Mouse (Mus musculus) intestine, embryonic 16.5 days (tissue): ENCODE measurements around the gene Hspa14. TPM values are rescaled to one million over a fixed set of nuclear protein-coding genes. Genes with fewer than 3 reads are reported as not detected.

Experiments
- ATAC-seq: fragments of 200-750 bp; cut with Nextera tagmentation; 2 replicates; pipeline ENCODE4 v1.8.0; 2017; ENCODE audit warnings: moderate TSS enrichment, moderate library complexity
- H3K27ac ChIP-seq: fragments of 300-500 bp; sonication (generic); 2 replicates; pipeline ENCODE4 v1.5.1; 2014; ENCODE audit warnings: mild to moderate bottlenecking, low read length
- H3K27me3 ChIP-seq: fragments of 300-500 bp; sonication (generic); replicated peaks from 2 replicates; pipeline ENCODE4 v1.6.1; 2014; ENCODE audit warnings: low read length, control low read depth, mixed read lengths; ENCODE audit not compliant: control insufficient read depth, insufficient read depth
- H3K36me3 ChIP-seq: fragments of 300-500 bp; sonication (generic); 2 replicates; pipeline ENCODE4 v1.6.1; 2014; ENCODE audit warnings: low read length, control low read depth; ENCODE audit not compliant: control insufficient read depth, insufficient read depth
- H3K4me1 ChIP-seq: fragments of 300-500 bp; sonication (generic); 2 replicates; pipeline ENCODE4 v1.6.1; 2014; ENCODE audit warnings: low read length, control low read depth, mixed read lengths; ENCODE audit not compliant: control insufficient read depth, insufficient read depth
- H3K4me2 ChIP-seq: fragments of 300-500 bp; sonication (generic); 2 replicates; pipeline ENCODE4 v1.6.1; 2014; ENCODE audit warnings: low read depth, low read length, control low read depth
- H3K4me3 ChIP-seq: fragments of 300-500 bp; sonication (generic); 2 replicates; pipeline ENCODE4 v1.5.1; 2014; ENCODE audit warnings: mild to moderate bottlenecking, low read length
- H3K9ac ChIP-seq: fragments of 300-500 bp; sonication (generic); 2 replicates; pipeline ENCODE4 v1.6.1; 2014; ENCODE audit warnings: low read depth, low read length
- H3K9me3 ChIP-seq: fragments of 300-500 bp; sonication (generic); 2 replicates; pipeline ENCODE4 v1.6.1; 2016; ENCODE audit warnings: low read length, control low read depth; ENCODE audit not compliant: control insufficient read depth
- WGBS: fragments of 180-500 bp; shearing (Covaris S2); extraction: QIAGEN DNeasy Blood & Tissue Kit; methylation state at CpG from one replicate; pipeline ENCODE4 v1.1.7; 2014; 5-methylcytosine and 5-hydroxymethylcytosine counted together
- polyA plus RNA-seq: library from polyadenylated mRNA; unstranded; fragments of >200 nt; fragmentation: Nextera tagmentation; extraction: Ambion mirVana; gene quantifications from 2 replicates; pipeline ENCODE4 v1.2.1, GENCODE M21; 2015

The Hspa14 gene
- polyA plus RNA-seq: 85.3 and 96.4 TPM in 2 replicates

DNA sequence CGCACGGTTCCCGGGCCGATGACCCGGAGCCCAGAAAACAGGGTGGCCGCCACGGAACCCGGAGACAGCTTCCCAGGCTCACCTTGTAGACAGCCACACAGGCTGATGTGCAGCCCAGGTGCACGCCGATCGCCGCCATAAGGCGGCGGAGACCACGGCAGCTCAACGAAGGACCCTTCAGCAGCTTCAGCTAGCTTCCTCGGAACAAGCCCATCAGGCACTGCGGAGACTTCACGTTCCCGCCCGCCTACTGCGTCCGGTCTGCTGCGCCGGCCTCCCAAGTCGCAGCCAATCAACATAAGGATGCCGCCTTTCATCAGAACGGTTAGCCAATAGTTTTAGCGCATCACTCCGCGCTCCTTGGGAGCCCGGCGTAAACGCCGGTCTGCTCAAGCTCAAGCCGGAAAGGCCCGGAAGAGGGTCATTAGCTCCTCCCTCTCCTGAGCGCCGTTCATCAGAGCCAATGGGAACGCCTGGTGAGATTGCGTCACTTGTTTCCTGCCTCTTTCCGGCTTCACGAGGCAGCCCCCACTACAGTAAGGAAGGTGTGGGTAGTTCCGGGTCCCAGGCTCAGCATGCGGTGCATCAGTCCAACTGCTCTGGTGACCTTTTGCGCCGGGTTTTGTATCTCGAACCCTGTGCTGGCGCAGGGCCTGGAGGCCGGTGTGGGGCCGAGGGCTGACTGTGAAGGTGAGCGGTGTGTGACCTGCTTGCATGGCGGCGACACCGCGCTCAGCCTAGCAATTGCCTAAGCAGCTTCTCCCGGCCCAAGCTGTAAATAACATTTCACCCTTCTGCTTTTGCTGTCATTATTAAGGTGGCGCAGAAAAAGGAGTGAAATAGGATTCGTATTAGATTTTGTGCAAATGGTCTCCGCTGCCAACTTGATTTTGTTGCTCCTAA lies at the start of gene Hspa14, which contains the start of the genes Gm45902 and Cdnf:
Gene Hspa14, minus strand, starts transcription at position 263 of the 903 bp plus-strand sequence.
Gene Gm45902, minus strand, starts transcription at position 239 of the 903 bp plus-strand sequence.
Gene Cdnf, plus strand, starts transcription at position 479 of the 903 bp plus-strand sequence.
- H3K4me1 ChIP-seq: peaks cover 12% of the 10 kb centered on the region
- peak within 1 kb of the TSS; percentile 80 for H3K27ac ChIP-seq
- H3K36me3 ChIP-seq: peaks cover 10% of the 10 kb centered on the region; the same call in 1 of the 2 replicates
- H3K9me3 ChIP-seq: no peaks in the 10 kb centered on the region
- peak within 1 kb of the TSS; percentile 82 for H3K4me3 ChIP-seq
- no peaks in the 10 kb centered on the region for H3K27me3 ChIP-seq
- H3K9ac ChIP-seq: peak within 1 kb of the TSS; percentile 87
- ATAC-seq: peak; percentile 100
- H3K4me2 ChIP-seq: peak within 1 kb of the TSS; percentile 81
- WGBS: under 1% methylated on average over 60 of the region's 60 CpGs

DNA sequence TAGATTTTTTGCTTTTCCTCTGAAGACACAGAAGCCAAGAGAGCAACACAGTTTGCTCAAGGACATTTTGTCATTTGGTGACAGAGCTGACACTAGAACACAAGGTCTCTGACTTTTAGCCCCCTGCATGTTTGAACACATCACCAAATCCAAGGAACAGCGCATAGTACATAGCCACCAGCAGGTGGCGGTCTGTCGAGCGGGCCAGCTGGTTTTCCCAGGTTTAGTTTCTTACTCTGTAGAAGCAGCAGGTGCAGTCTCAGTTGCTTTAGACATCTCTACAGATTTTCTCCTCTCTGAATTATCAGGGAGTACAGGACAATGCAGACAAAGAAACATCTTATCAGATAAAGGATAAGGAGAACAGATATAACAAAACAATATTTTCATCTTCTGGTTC lies 34.0 kb upstream of the Hspa14 start:
- no peak overlapping the region for H3K27ac ChIP-seq
- no peak overlapping the region for H3K4me2 ChIP-seq
- H3K27me3 ChIP-seq: no peaks in the 10 kb centered on the region
- ATAC-seq: peak; percentile 59; the same call in 1 of the 2 replicates
- no peaks in the 10 kb centered on the region for H3K36me3 ChIP-seq
- no peaks in the 10 kb centered on the region for H3K9me3 ChIP-seq
- peaks cover 5% of the 10 kb centered on the region; the same call in 1 of the 2 replicates for H3K4me1 ChIP-seq
- WGBS: 4% methylated on average over 4 of the region's 4 CpGs
- no peak overlapping the region for H3K9ac ChIP-seq
- no peak overlapping the region for H3K4me3 ChIP-seq

DNA sequence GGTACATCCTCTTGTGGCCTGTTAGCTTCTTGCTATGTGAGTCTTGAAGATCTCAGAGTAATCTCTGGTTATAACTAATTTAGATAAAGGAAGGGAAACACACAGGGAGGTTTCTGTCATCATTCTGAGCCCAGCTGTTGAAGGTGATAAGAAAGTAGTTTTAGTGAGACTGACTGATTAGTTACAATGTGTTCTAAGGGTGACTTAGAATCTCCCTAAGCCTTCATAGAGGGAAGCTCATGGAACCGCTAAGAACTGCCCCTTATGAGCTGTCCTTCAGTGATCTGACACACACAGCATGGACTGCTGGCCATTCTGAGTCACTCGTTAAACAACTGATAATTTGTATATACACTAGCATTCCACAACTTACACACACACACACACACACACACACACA lies 33.4 kb upstream of the Hspa14 start:
- Histone ChIP-seq H3K9ac (no peak overlapping the region), H3K27me3 (no peaks in the 10 kb centered on the region), H3K27ac (no peak overlapping the region), H3K4me2 (no peak overlapping the region), H3K9me3 (no peaks in the 10 kb centered on the region), H3K4me3 (no peak overlapping the region), H3K36me3 (no peaks in the 10 kb centered on the region), H3K4me1 (peaks cover 5% of the 10 kb centered on the region; the same call in 1 of the 2 replicates)
- whole genome bisulfite sequencing: 67% methylated on average over 2 of the region's 2 CpGs
- no peak for ATAC-seq

DNA sequence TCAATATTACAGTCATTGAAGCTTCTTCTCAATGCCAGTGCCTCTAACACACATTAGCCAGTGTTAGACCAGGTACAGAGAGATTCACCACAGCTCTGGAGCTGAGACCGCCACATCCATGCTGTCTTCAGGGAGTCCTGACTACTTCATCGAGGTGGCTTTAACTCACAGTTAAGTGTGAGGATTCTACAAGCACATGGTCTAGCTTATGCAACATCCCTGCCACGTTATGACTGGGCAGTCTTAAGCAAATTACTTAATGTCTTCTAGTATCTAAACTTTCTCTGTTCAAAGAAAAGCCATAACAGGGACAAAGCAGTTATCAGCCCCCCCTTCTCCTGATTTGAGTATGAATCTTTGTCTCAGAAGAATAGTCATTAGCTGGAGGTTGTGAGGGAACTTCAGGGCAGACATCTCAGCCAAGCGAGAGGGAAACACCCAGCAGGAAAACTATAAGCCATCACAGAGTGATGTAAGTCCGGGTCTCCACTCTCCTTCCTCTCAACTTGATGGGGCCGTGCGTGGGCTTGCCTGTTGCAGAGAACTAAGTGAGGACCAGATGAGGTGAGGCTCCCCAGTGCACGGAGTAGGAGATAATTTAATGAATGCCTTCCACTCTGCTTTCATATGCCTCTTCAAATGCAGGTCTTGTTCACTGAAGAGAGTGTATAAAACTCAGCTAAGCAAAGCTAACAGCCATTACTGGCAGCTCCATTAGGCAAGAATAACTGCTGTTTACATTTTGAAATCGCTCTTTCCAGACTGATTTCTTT lies 28.9 kb upstream of the Hspa14 start:
- Histone ChIP-seq H3K9me3 (no peaks in the 10 kb centered on the region), H3K27me3 (no peaks in the 10 kb centered on the region), H3K27ac (peak overlapping the region; percentile 41; the same call in 1 of the 2 replicates), H3K4me2 (no peak overlapping the region), H3K36me3 (no peaks in the 10 kb centered on the region), H3K9ac (no peak overlapping the region), H3K4me3 (no peak overlapping the region), H3K4me1 (peaks cover 5% of the 10 kb centered on the region; the same call in 1 of the 2 replicates)
- no peak for ATAC-seq
- 49% methylated on average over 9 of the region's 9 CpGs for WGBS

DNA sequence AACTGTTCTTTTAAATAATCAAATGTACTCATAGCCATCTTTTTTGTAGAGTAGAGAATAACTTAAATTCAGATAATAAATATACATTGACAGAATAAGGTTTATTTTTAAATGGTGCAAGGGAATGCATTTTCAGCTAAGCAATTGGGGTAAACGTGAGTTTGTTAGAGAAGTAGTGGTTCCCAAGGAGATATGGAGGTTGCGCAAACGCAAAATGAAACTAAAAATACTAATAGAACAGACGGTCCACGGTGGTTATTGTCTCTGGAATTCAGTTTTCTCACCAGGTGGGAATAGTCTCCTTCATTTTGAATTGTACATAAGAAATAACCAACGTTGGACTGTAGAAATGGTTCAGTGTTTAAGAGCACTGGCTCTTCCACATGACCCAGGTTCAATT lies 13.7 kb upstream of the Hspa14 start:
- H3K4me3 ChIP-seq: no peak overlapping the region
- no peak overlapping the region for H3K4me2 ChIP-seq
- H3K36me3 ChIP-seq: no peaks in the 10 kb centered on the region
- no peak for ATAC-seq
- no peak overlapping the region for H3K9ac ChIP-seq
- H3K27me3 ChIP-seq: no peaks in the 10 kb centered on the region
- no peaks in the 10 kb centered on the region for H3K4me1 ChIP-seq
- 80% methylated on average over 6 of the region's 6 CpGs for WGBS
- no peaks in the 10 kb centered on the region for H3K9me3 ChIP-seq
- no peak overlapping the region for H3K27ac ChIP-seq

DNA sequence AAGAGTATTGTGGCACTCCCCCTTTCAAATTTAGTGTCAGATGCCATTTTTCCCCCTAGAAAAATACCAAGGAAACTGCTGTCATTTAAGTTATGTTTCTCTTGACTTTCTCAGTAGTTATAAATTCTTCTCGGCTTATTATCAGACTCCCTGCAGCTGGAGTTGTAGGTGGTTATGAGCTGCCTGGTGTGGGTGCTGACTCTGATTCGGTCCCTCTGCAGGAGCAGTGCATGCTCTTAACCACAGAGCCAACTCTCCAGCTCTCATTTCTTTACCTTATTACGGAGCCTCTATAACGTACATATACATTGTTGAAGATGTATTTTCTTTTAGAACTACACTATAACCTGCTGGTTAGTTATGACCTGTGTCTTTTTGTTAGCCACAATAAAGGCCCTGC lies 9.9 kb upstream of the Hspa14 start:
- no peak overlapping the region for H3K4me2 ChIP-seq
- no peaks in the 10 kb centered on the region for H3K27me3 ChIP-seq
- H3K9me3 ChIP-seq: no peaks in the 10 kb centered on the region
- 74% methylated on average over 4 of the region's 4 CpGs for WGBS
- no peak for ATAC-seq
- no peak overlapping the region for H3K9ac ChIP-seq
- H3K36me3 ChIP-seq: no peaks in the 10 kb centered on the region
- H3K4me3 ChIP-seq: no peak overlapping the region
- no peaks in the 10 kb centered on the region for H3K4me1 ChIP-seq
- H3K27ac ChIP-seq: no peak overlapping the region

DNA sequence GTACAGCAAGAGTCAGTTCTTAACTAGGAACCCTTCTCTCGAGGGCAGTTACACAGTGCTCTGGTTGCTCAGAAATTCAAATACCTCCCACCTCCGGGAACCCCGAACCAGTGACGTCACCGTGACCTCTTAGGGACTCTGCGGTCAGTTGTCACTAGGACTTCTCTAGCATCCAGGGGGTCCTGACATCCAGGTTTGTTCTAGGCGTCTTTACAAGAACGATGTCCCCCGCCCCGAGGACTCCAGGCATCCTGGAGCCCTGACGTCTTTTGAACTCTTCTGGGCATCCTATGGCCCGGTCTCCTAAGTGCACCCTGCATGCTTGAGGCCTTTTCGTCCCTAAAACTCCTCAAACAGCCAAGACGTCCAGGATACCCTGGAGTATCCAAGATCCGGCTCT lies 538 bp downstream of the Hspa14 start:
- H3K27me3 ChIP-seq: no peaks in the 10 kb centered on the region
- ATAC-seq: no peak
- peaks cover 12% of the 10 kb centered on the region for H3K4me1 ChIP-seq
- peak overlapping the region; percentile 81 for H3K4me2 ChIP-seq
- H3K9me3 ChIP-seq: no peaks in the 10 kb centered on the region
- H3K36me3 ChIP-seq: peaks cover 10% of the 10 kb centered on the region; the same call in 1 of the 2 replicates
- H3K9ac ChIP-seq: peak overlapping the region; percentile 81
- H3K27ac ChIP-seq: peak overlapping the region; percentile 80
- under 1% methylated on average over 15 of the region's 15 CpGs for WGBS
- H3K4me3 ChIP-seq: peak overlapping the region; percentile 82

DNA sequence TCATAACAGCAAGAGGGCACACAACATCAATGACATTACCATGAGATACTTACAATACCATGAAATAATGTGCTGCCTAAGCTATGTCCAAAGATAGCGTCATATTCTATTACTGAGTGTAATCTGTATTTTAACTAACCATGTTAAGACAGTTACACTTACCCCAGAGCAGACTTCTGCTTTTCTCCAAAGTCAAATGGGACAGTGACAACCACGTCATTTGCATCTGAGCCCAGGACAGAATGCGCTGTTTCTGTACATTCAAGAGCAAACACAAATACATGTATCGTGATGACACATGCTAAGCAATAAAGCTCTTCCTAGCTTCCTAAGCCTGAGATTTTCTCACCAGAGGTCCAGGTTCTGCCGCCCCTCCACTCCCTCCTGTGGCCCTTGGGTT lies 11.7 kb downstream of the Hspa14 start:
- Histone ChIP-seq H3K36me3 (peaks cover 10% of the 10 kb centered on the region; the same call in 1 of the 2 replicates), H3K4me2 (no peak overlapping the region), H3K9ac (no peak overlapping the region), H3K27ac (no peak overlapping the region), H3K4me1 (no peaks in the 10 kb centered on the region), H3K9me3 (no peaks in the 10 kb centered on the region), H3K4me3 (no peak overlapping the region), H3K27me3 (no peaks in the 10 kb centered on the region)
- no peak for ATAC-seq
- 94% methylated on average over 5 of the region's 5 CpGs for WGBS

DNA sequence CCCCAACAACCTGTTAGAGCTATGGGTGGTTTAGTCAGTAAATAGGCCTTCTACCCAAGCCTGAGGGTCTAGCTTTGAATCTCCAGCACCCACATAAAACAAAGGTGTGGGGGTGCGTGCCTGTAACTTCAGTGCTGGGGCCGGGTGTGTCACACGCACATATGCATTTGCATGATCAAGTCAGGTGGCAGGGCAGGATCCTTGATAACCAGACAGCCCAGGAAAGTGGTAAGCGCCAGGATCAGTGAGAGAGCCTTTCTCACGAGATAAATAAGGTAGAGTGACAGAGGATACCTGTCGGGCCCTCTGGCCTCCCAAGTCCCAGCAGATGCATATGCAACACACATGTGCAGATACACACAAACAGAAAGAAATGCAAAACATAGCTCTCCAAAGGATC lies 13.1 kb downstream of the Hspa14 start:
- no peak overlapping the region for H3K27ac ChIP-seq
- H3K4me2 ChIP-seq: no peak overlapping the region
- H3K9me3 ChIP-seq: no peaks in the 10 kb centered on the region
- ATAC-seq: no peak
- H3K9ac ChIP-seq: no peak overlapping the region
- no peaks in the 10 kb centered on the region for H3K27me3 ChIP-seq
- WGBS: 90% methylated on average over 6 of the region's 6 CpGs
- no peaks in the 10 kb centered on the region for H3K4me1 ChIP-seq
- H3K4me3 ChIP-seq: no peak overlapping the region
- H3K36me3 ChIP-seq: peaks cover 10% of the 10 kb centered on the region; the same call in 1 of the 2 replicates
